Mouse (Mus musculus): Measurements from ENCODE around the gene Them7.

Them7 gene

GRCm38 (mm10) chr2:105379682-105380081 is 155.6 kb downstream of the Them7 start:
- DNase-seq (ENCODE audit: low spot score): no peak

- DNase-seq (ENCODE audit: low spot score): no peak
These were observed 156.7 kb downstream of the Them7 start for GRCm38 (mm10) chr2:105380757-105381319.

- no peak for DNase-seq (ENCODE audit: low spot score)
These were observed 158.9 kb downstream of the Them7 start for GRCm38 (mm10) chr2:105383063-105383462.

DNA sequence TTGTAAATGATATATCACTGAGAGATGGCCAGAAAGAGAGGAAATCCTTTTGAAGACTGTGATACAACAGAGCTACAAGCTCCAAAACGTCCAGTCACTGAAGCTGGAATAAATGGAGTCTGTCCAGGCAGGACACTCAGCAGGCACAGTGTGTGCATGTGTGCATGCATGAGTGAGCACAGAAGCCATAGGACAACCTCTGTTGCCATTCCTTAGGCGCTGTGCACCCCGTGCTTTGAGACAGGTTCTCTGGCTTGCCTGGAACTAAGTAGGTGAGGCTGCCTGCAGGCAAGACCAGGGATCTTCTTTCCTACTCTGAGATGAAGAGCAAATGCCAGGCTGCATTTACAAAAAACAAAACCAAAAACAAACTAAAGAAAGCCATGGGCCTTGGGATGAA is 160.9 kb downstream of the Them7 start:
- DNase-seq (ENCODE audit: low spot score): no peak

DNA sequence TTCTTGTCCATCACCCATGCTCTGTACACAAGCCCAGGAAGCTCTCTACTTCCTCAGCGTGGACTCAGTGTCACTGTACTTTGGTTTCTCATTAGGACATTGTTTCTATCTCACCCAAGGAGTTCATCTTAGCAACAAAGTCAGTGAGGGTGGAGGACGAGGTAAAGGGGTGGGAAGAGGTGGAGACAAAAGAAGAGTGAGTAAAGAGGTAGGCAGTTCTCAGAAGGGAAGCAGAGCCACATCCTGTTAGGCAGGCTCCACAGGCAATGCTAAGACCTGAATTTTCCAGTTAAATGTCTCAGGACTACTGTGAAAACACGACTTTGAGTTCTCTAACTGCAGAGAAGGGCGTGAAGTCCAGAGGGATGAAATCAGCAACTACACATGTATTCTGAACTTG is 162.3 kb downstream of the Them7 start:
- no peak for DNase-seq (ENCODE audit: low spot score)

DNA sequence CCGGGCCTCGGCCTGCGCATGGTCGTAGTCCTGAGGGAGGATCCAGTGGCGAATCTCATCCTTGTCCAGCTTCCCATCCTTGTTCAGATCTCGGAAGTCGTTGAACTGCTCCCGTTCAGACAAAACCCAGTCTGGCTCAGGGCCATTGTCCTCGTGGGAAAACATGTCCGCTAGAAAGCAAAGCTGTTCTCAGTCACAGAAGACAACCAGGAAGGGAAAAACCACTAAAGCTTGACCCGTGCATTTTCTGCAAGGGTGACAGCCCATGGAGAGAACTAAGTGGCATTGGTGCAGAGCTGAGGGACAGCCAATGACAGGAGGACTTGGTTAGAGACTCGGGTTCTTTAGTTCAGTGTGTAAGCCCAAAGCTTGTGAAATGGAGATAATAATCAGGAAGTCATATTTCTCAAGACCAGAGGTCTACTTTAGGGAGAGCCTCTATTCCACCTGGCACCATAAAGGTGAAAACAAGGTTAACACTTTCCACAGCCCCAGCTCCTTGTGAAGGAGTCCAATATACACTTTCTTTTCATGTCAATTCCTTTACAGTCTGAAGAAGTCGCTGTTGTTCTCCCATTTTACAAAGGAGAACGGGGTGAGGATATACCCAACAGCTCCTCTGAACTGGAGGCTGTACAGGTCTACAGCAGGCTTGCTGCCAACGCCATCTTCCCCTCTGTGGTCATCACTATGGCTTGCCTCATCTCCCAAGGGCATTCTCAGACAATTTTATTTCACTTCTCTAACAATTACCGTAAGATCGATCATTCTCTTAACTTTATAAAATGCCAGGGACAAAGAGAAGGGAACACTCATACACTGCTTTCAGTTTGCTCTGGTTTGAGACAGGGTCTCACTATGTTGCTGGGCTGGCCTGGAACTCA is 165.1 kb downstream of the Them7 start:
- no peak for DNase-seq (ENCODE audit: low spot score)

DNA sequence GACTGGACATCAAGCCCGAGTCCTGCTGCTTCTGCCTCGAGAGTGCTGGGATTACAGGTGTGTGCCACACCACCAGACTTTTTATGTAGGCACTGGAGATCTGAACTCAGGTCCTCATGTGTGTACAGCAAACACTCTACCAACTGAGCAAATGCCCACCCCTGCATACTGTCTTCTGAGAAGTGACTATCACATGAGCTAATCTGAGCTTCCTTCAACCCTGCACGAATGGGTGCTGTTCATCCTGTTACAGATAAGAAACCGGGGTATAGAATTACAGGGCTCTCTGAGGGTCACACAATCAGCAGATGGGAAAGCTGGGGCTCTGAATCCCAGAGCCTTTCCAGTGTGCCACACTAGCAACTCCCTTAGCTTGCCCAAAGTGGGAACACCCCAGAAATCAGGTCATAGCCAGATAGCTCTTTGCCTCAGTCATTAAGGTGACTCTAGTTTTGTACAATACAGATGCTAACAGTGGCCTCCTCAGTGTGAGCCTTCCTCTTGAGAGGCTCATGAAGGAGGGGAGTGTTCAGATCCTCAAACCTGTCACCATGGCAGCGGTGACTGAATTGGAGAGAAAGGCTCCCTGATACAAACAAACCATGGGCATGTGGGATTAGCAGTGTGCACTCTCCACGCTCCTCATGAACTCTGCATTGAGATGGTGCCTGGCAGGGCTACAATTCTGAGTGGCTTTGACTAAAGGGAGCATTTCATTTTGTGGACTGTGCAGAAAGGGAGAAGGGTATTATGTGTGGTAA is 166.7 kb downstream of the Them7 start:
- no peak for DNase-seq (ENCODE audit: low spot score)

DNA sequence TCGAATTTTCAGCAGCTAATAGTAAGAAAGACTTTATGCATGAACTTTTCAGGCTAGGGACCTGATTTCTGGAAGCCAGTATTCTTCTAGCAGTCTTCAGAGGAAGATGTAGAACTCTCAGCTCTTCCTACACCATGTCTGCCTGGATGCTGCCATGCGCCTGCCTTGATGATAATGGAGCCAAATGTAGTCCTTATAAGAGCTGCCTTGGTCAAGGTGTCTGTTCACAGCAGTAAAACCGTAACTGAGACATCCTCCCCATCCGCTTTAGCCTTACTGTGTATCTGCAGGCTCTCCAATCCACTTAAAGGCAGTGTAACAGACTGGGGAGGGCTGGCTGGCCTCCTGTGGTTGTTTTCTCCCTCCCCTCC is 167.3 kb downstream of the Them7 start:
- DNase-seq (ENCODE audit: low spot score): no peak

GRCm38 (mm10) chr2:105392514-105392913 is 168.4 kb downstream of the Them7 start:
- DNase-seq (ENCODE audit: low spot score): no peak

GRCm38 (mm10) chr2:105394375-105394774 is 170.3 kb downstream of the Them7 start:
- DNase-seq (ENCODE audit: low spot score): no peak

GRCm38 (mm10) chr2:105396066-105396465 is 171.9 kb downstream of the Them7 start:
- DNase-seq (ENCODE audit: low spot score): no peak

DNA sequence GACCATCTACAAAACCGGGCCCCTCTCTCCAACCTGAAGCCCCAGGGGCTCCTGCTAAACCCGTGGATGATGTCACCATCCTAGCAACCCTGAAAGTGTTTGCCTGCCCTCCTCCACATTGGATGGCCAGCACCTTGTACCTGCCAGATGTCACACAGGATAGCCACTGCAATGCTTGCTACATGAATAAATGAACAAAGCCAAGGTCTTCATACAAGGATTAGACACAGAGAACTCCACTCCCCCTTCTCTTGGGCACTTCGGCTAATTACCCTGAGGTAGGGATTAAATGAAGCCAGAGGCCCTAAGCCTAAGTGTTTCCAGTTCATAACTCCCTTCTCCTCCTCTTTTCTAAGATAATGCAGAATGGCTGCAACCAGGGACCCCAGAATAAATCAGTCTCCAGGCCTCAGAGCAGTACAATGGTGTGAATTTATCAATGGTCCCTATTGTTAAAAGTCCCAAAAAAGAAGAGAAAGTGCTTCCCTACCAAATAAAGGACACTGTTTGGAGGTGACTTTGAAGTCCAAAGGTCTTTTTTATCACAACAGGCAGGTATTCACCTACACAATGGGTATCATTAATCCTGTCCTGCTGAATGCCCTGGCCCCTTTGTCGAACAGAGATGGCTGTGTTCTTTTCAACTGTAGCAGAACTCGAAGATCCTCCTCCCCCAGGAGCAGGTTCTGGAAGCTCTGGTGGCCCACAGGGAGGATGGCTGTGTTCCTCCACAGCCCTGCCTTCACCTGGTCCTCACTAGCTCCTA is 173.5 kb downstream of the Them7 start:
- no peak for DNase-seq (ENCODE audit: low spot score)

DNA sequence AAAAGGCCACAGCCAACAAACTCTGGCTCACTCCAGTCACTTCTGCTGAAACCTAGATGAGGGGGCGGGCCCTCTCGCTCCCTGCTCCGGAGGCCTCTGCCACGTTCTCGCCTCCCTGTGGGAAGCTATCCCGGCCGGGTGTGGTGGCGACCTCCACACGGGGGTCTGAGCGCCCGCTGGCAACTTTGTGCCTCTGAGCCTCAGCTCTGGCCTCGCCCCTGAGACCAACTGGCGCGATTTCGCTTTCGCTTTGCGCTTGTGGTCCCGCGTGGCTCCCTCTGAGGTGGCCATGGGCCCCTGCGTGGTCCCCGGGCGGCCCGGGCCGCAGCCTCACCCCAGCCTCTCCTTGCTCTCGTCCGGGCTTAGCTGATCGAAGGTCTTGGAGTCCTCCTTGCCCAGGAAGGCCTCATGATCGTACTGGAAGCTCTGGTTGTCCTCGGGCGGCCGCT is 174.5 kb downstream of the Them7 start:
- DNase-seq (ENCODE audit: low spot score): no peak

DNA sequence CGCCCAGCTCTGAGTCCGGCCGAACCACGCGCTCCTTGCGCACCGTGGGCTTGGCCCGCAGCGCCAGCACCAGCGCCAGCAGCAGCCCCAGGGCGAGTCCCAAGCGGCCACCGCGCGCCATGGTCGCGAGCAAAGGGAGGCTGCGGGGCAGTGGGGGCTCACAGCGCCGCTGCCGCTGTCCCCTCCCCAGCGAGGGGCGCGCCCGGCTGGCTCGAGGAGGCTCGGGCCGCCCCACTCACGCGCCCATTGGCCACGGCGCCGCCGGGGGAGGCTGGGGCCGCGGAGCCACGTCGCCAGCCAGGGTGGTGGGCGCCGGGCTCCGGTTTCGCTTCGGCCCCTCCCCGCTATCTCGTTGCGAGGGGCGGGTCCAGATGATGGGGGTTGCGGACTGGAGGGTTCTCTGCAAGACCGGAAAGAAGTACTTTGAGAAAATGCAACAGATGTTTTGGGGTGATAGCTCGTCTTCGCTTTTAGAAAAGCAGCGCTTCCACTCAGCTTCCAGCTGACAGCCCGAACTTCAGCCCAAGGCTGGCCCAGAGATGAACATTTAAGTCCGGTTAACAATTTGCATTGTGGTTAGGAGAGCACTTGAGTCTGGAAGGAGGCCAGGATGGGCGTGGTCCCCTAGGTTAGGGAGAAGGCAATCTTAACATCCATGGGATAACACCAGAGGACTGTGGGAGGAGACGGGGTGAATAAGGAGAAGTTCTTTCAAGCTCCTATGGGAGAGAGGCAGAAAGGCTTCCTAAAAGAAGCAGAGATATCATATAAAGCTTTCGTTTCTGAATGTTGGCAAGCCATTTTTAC is 175.2 kb downstream of the Them7 start, which contains the start of gene Rcn1:
Rcn1 (minus strand) TSS at position 235 of the 807 bp plus-strand sequence.
- DNase-seq (ENCODE audit: low spot score): no peak

- DNase-seq (ENCODE audit: low spot score): no peak
These were observed 176.4 kb downstream of the Them7 start for GRCm38 (mm10) chr2:105400558-105400957.

GRCm38 (mm10) chr2:105402180-105402579 is 178.1 kb downstream of the Them7 start:
- no peak for DNase-seq (ENCODE audit: low spot score)

- DNase-seq (ENCODE audit: low spot score): no peak
These were observed 184.4 kb downstream of the Them7 start for GRCm38 (mm10) chr2:105408511-105408910.

DNA sequence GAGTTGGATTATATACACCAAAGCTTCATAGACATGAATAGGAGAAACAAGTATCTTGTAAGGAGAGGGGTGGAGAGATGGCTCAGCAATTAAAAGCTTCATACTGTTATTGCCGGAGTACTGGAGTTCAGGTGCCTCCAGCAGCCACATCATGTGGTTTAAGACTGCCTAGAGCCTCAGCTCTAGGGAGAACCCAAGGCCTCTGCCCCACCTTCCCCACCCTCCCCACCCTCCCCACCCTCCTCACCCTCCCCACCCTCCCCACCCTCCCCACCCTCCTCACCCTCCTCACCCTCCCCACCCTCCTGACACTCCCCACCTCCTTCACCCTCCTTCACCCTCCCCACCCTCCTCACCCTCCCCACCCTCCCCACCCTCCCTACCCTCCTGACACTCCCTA is 185.1 kb downstream of the Them7 start:
- no peak for DNase-seq (ENCODE audit: low spot score)

DNA sequence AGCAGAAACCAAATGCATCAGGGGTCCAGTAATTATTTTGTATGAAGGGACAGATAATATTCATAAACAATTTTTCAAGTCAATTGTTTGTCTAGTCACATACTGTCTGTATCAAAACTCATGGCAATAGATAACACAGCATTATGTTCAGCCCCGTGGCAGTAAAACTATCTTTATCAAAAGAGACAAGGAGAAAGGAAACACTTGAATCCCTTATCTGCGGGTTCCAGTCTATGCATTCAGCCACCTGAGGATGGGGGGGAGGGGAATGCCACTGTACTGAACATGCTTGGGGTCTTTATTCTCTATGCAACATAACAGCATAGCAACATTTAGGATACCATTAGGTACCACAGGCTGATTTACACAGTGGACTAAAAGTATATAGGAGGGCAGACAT is 190.2 kb downstream of the Them7 start:
- no peak for DNase-seq (ENCODE audit: low spot score)

GRCm38 (mm10) chr2:105416046-105416659 is 192.0 kb downstream of the Them7 start:
- no peak for DNase-seq (ENCODE audit: low spot score)

Measured in MN1 (cell line).